Mouse (Mus musculus): Measurements from ENCODE around the gene Hacd3. TPM values are rescaled to one million over a fixed set of nuclear protein-coding genes. Genes with fewer than 3 reads are reported as not detected.
"Not testable (repeated sequence)": the region's sequence is repeated elsewhere in the genome, so short reads cannot be mapped to it uniquely, and the experiment has no call there.

The Hacd3 gene
- polyA plus RNA-seq, 1 experiment from 2014 or later: 185 TPM

DNA sequence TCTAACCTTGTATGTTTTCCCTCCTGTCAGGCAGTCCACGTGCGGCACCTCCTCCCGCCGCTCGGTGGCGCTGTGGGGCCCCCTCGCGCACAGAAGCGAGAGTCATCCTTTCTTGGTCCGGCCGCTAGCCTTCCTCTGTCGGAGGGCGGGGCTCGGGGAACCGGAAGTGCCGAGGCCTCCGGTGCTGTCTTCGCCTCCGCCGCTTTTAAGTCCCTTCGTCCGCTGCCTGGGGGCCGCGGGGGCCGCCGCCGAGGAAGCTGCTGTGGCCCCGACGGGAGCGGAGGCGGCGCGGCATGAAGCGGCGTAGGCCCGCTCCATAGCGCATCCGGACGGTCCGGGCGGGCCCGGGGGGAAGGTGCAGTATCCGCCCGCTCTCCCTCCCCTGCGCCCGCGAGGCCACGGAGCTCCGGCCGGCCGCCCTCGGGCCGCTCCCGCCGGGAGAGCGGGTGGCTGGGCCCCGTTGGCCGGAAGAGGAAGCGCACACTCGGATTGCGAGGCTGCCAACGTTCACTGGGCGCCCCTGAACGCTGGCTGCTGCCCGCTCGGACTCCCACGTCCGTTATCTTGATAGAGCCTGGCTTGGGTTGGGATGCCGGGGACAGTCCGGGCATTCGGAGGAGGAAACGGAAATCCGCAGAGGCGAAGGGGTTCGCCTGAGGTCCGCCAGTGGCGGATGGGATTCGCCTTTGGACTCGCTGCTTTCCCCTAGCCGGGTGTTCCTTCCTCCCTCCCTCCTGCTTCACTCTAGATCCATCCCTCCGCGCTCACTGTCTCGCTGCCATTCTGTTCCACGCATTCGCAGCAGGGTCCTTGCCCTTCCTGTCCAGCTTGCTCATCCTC is 11.0 kb upstream of the Hacd3 start, which contains the start of gene Dpp8:
Dpp8 (plus strand) TSS at position 146 of the 840 bp plus-strand sequence.
- no peaks in the 10 kb centered on the region for H3K9me3 ChIP-seq (ENCODE audit: control insufficient read depth, low read length)

DNA sequence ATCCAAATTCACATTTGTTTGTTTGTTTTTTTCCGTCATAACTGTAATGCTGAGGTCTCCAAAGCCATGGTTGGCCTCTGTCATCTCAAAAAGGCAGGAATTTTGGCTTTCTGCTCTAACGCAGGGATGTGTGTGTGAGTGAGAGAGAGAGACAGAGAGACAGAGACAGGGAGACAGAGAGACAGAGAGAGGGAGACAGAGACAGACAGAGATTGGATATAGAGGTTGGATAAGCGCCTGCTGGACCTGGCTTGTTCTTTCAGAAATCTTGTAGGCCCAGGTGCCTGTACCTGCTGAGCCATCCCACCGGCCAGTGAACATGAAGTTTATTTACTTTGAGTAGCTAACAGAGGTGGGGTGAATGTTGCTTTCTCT is 10.4 kb upstream of the Hacd3 start:
- peak; percentile 18; the same call in 1 of the 2 replicates for ATAC-seq (ENCODE audit: low FRiP score)

More for the DNA sequence above, 11.0 kb upstream of the Hacd3 start, which contains the start of gene Dpp8:
- Histone ChIP-seq H3K4me3 (replicated peaks; ENCODE audit: low read length) (peak within 1 kb of the TSS; percentile 98), H3K36me3 (replicated peaks; ENCODE audit: control insufficient read depth, insufficient read depth) (peaks cover 15% of the 10 kb centered on the region), H3K4me2 (replicated peaks) (peak within 1 kb of the TSS; percentile 93), H3K4me1 (replicated peaks; ENCODE audit: control insufficient read depth, insufficient read depth, low read length) (peaks cover 8% of the 10 kb centered on the region), H3K27ac (peak within 1 kb of the TSS; percentile 86), H3K27me3 (ENCODE audit: control insufficient read depth, insufficient read depth, low read length) (no peaks in the 10 kb centered on the region), H3K9ac (peak within 1 kb of the TSS; percentile 98)
- DNase-seq (ENCODE audit: low spot score) (peak; percentile 96), ATAC-seq (ENCODE audit: low FRiP score) (peak; percentile 93)
- under 1% methylated on average over 84 of the region's 85 CpGs for WGBS

DNA sequence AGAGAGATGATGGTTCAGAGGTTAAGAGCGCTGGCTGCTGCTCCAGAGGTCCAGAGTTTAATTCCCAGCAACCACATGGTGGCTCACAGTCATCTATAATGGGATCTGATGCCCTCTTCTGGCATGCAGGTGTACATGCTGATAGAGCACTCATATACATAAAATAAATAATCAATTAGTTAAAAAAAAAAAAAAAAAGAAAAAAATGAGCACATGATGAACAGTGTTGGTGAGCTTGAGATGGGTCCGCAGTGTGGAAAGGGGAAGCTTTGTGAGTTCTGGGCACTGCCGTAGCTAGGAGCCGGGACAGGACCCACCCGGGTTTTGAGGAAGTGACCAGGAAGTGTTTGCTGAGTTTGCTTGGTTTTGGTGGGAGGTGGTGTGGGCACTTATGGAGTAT is 9.9 kb upstream of the Hacd3 start:
- H3K9ac ChIP-seq; H3K9me3 ChIP-seq (ENCODE audit: control insufficient read depth, low read length); H3K4me2 ChIP-seq (replicated peaks); H3K4me3 ChIP-seq (replicated peaks; ENCODE audit: low read length); H3K27ac ChIP-seq; ATAC-seq (ENCODE audit: low FRiP score); H3K27me3 ChIP-seq (ENCODE audit: control insufficient read depth, insufficient read depth, low read length); H3K4me1 ChIP-seq (replicated peaks; ENCODE audit: control insufficient read depth, insufficient read depth, low read length); DNase-seq (ENCODE audit: low spot score); H3K36me3 ChIP-seq (replicated peaks; ENCODE audit: control insufficient read depth, insufficient read depth): not testable (repeated sequence)
- 77% methylated on average over 5 of the region's 5 CpGs for WGBS

More for the DNA sequence above, 10.4 kb upstream of the Hacd3 start:
- no peaks in the 10 kb centered on the region for H3K9me3 ChIP-seq (ENCODE audit: control insufficient read depth, low read length)
- H3K27ac ChIP-seq: no peak overlapping the region
- WGBS: 33% methylated on average over 4 of the region's 4 CpGs
- H3K4me2 ChIP-seq (replicated peaks): peak overlapping the region; percentile 93; the same call in 1 of the 2 replicates
- no peak overlapping the region for H3K9ac ChIP-seq
- H3K36me3 ChIP-seq (replicated peaks; ENCODE audit: control insufficient read depth, insufficient read depth): peaks cover 9% of the 10 kb centered on the region
- H3K27me3 ChIP-seq (ENCODE audit: control insufficient read depth, insufficient read depth, low read length): no peaks in the 10 kb centered on the region
- H3K4me1 ChIP-seq (replicated peaks; ENCODE audit: control insufficient read depth, insufficient read depth, low read length): peaks cover 8% of the 10 kb centered on the region
- no peak overlapping the region for H3K4me3 ChIP-seq (replicated peaks; ENCODE audit: low read length)
- DNase-seq (ENCODE audit: low spot score): no peak

DNA sequence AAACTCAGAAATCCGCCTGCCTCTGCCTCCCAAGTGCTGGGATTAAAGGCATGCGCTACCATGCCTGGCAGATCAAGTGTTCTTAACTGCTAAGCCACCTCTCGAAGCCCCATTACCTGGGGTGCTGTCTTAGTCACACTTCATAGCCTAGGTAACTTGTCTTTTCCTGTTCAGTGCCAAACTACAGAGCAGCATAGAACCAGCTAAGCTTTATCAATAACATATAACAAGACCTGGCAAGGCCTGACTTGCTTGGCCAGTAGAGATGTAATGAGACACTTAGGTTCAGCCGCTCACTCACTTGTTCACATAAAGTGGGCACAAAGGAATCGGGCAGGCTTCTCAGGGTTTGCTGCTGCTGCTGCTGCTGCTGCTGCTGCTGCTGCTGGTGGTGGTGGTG is 6.8 kb upstream of the Hacd3 start:
- Histone ChIP-seq H3K4me3 (replicated peaks; ENCODE audit: low read length) (no peak overlapping the region), H3K4me2 (replicated peaks) (no peak overlapping the region), H3K36me3 (replicated peaks; ENCODE audit: control insufficient read depth, insufficient read depth) (no peaks in the 10 kb centered on the region), H3K9me3 (ENCODE audit: control insufficient read depth, low read length) (no peaks in the 10 kb centered on the region), H3K9ac (no peak overlapping the region), H3K27me3 (ENCODE audit: control insufficient read depth, insufficient read depth, low read length) (no peaks in the 10 kb centered on the region), H3K27ac (no peak overlapping the region), H3K4me1 (replicated peaks; ENCODE audit: control insufficient read depth, insufficient read depth, low read length) (peaks cover 4% of the 10 kb centered on the region)
- WGBS: 93% methylated on average over 5 of the region's 5 CpGs
- DNase-seq (ENCODE audit: low spot score): no peak
- ATAC-seq (ENCODE audit: low FRiP score): no peak

DNA sequence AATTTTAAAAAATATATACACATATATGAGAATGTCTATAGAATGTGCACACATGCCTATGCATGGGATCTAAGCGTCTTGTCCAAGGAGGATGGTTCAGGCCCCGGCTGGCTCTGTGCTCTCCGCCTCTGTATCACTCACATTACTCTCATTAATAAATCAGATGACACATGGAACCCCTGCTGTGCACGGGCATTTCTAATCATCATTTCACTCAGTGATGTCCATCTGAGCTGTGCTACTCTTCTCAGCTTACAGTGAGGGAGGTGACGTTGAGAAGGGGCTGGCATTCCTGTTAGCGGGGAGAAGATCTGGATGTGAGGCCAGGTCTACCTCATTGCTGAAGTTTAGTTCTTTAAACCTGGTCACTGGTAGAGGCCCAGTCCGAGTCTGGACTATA is 5.7 kb upstream of the Hacd3 start:
- Histone ChIP-seq H3K27ac (no peak overlapping the region), H3K4me3 (replicated peaks; ENCODE audit: low read length) (no peak overlapping the region), H3K9ac (no peak overlapping the region), H3K36me3 (replicated peaks; ENCODE audit: control insufficient read depth, insufficient read depth) (no peaks in the 10 kb centered on the region), H3K4me2 (replicated peaks) (no peak overlapping the region), H3K9me3 (ENCODE audit: control insufficient read depth, low read length) (no peaks in the 10 kb centered on the region), H3K27me3 (ENCODE audit: control insufficient read depth, insufficient read depth, low read length) (no peaks in the 10 kb centered on the region), H3K4me1 (replicated peaks; ENCODE audit: control insufficient read depth, insufficient read depth, low read length) (peaks cover 1% of the 10 kb centered on the region; the same call in 1 of the 2 replicates)
- 76% methylated on average over 7 of the region's 7 CpGs for WGBS
- DNase-seq (ENCODE audit: low spot score) (no peak), ATAC-seq (ENCODE audit: low FRiP score) (no peak)

DNA sequence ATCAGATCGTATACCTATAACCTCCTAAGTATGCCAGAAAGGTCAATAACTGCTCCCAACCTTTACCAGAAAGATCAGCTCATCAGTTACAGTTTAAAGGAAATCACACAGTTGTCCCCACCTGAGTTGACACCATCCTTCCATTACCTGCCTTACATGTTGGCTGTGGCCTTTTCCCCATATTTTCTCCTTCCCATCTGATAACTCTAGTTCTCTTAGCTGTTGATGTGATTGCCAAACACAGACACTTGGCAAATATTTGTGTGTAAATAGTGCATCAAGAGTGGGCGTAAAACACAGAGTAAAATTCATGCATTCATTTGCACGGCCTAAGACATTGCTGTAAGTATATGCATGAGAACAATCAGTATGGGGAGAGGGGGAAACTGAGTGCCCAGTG is 2.0 kb upstream of the Hacd3 start:
- 95% methylated on average over 3 of the region's 3 CpGs for WGBS
- Histone ChIP-seq H3K9ac (no peak overlapping the region), H3K4me3 (replicated peaks; ENCODE audit: low read length) (no peak overlapping the region), H3K9me3 (ENCODE audit: control insufficient read depth, low read length) (no peaks in the 10 kb centered on the region), H3K4me1 (replicated peaks; ENCODE audit: control insufficient read depth, insufficient read depth, low read length) (peaks cover 27% of the 10 kb centered on the region), H3K27ac (no peak overlapping the region), H3K27me3 (ENCODE audit: control insufficient read depth, insufficient read depth, low read length) (no peaks in the 10 kb centered on the region), H3K4me2 (replicated peaks) (no peak overlapping the region), H3K36me3 (replicated peaks; ENCODE audit: control insufficient read depth, insufficient read depth) (0 out of 2 replicates have a peak, but pooled peaks cover 4% of the 10 kb centered on the region)
- ATAC-seq (ENCODE audit: low FRiP score): no peak
- DNase-seq (ENCODE audit: low spot score): no peak

DNA sequence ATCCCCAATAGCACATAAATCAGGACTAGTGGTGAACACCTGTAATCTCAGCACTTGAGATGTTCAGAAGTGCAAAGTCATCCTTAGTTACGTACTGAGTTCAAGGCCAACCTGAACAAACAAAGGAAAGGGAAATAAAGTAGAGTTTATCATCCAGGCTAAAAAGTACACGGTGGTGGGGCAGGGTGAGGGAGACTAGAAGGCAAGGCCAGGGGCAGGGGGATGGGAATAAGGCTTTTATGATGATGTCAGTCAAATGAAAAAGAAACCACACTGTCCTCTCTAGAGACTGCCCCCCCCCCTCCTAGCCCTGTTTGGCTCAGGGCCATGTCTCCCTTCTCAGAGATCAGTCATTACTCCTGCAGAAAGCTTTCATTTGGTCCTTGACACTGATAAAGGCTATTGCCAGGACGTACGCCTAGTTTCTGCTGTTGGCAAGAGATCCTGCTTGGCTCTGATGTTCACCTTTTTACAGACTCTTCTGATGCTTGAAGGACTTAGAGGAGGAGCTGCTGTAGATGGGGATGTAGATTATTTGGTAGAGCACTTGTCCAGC is 1.2 kb upstream of the Hacd3 start:
- H3K36me3 ChIP-seq (replicated peaks; ENCODE audit: control insufficient read depth, insufficient read depth): 0 out of 2 replicates have a peak, but pooled peaks cover 4% of the 10 kb centered on the region
- H3K27me3 ChIP-seq (ENCODE audit: control insufficient read depth, insufficient read depth, low read length): no peaks in the 10 kb centered on the region
- no peak overlapping the region for H3K4me2 ChIP-seq (replicated peaks)
- no peak overlapping the region for H3K4me3 ChIP-seq (replicated peaks; ENCODE audit: low read length)
- H3K27ac ChIP-seq: 0 out of 2 replicates have a peak overlapping the region, but pooled peaks have one; percentile 95
- WGBS: 66% methylated on average over 4 of the region's 4 CpGs
- H3K4me1 ChIP-seq (replicated peaks; ENCODE audit: control insufficient read depth, insufficient read depth, low read length): peaks cover 35% of the 10 kb centered on the region
- H3K9me3 ChIP-seq (ENCODE audit: control insufficient read depth, low read length): no peaks in the 10 kb centered on the region
- ATAC-seq (ENCODE audit: low FRiP score) (no peak), DNase-seq (ENCODE audit: low spot score) (no peak)
- 0 out of 2 replicates have a peak overlapping the region, but pooled peaks have one; percentile 99 for H3K9ac ChIP-seq

DNA sequence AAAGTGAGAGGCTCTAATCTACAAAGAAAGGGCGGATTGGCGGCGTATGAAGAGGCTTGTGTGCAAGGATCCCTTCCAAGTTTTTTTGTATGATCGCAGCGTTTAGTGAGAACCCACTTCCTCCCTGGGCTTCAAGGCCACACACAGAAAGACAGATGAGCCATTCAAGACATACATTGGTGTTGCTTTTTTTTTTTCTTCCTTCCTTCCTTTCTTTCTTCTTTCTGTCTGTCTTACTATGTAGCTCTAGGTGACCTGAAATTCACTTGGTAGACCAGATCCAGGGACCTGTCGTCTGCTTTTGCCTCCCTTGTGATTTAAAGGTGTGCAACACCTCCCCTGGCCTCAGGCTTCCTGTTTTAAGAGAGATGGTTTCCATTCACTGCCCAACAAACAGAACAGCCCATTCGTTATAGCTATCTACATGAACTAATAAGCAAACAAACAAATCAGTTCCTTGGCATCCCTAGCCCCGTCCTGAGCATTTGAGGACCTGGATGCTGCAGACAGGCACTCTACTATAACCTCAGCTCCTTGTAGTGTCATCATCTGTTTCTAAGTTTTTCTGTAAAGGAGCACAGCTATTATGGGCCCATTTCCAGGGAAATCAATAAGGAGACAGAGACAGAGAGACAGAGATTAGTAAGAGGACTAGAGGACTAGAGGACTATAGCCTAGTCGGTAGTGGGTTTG is 540 bp upstream of the Hacd3 start:
- H3K4me1 ChIP-seq (replicated peaks; ENCODE audit: control insufficient read depth, insufficient read depth, low read length): peaks cover 41% of the 10 kb centered on the region
- H3K27ac ChIP-seq: peak overlapping the region; percentile 95
- H3K4me2 ChIP-seq (replicated peaks): peak overlapping the region; percentile 92
- peak overlapping the region; percentile 99 for H3K4me3 ChIP-seq (replicated peaks; ENCODE audit: low read length)
- no peaks in the 10 kb centered on the region for H3K9me3 ChIP-seq (ENCODE audit: control insufficient read depth, low read length)
- 0 out of 2 replicates have a peak, but pooled peaks cover 4% of the 10 kb centered on the region for H3K36me3 ChIP-seq (replicated peaks; ENCODE audit: control insufficient read depth, insufficient read depth)
- DNase-seq (ENCODE audit: low spot score): no peak
- WGBS: 25% methylated on average over 9 of the region's 9 CpGs
- no peaks in the 10 kb centered on the region for H3K27me3 ChIP-seq (ENCODE audit: control insufficient read depth, insufficient read depth, low read length)
- H3K9ac ChIP-seq: peak overlapping the region; percentile 99
- no peak for ATAC-seq (ENCODE audit: low FRiP score)

DNA sequence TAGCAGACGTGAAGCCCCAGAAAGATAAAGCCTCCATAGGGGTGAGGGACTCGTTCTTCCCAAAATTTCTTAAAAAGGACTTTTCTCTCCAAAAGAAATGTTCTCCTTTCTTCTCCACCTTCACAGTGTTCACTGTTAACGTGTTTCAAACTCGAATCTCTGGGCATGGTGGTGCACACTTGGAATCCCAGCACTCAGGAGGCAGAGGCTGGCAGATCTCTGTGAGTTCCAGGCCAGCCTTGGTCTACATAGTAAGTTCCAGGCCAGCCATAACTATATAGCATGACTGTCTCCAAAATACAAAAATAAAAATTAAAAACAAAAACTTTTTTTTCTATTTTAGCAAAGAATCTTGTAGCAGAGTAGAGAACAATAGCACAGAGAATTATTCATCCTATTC is 1.4 kb downstream of the Hacd3 start:
- 82% methylated on average over 4 of the region's 4 CpGs for WGBS
- Histone ChIP-seq H3K27me3 (ENCODE audit: control insufficient read depth, insufficient read depth, low read length) (no peaks in the 10 kb centered on the region), H3K27ac (no peak overlapping the region), H3K36me3 (replicated peaks; ENCODE audit: control insufficient read depth, insufficient read depth) (0 out of 2 replicates have a peak, but pooled peaks cover 4% of the 10 kb centered on the region), H3K9ac (peak overlapping the region; percentile 99), H3K4me1 (replicated peaks; ENCODE audit: control insufficient read depth, insufficient read depth, low read length) (peaks cover 49% of the 10 kb centered on the region), H3K9me3 (ENCODE audit: control insufficient read depth, low read length) (no peaks in the 10 kb centered on the region), H3K4me2 (replicated peaks) (peak overlapping the region; percentile 92), H3K4me3 (replicated peaks; ENCODE audit: low read length) (peak overlapping the region; percentile 99)
- DNase-seq (ENCODE audit: low spot score) (no peak), ATAC-seq (ENCODE audit: low FRiP score) (no peak)

Data from hindbrain, embryonic 14.5 days (tissue).